Mouse (Mus musculus): ENCODE data around the gene Lhx2.

Lhx2 gene

DNA sequence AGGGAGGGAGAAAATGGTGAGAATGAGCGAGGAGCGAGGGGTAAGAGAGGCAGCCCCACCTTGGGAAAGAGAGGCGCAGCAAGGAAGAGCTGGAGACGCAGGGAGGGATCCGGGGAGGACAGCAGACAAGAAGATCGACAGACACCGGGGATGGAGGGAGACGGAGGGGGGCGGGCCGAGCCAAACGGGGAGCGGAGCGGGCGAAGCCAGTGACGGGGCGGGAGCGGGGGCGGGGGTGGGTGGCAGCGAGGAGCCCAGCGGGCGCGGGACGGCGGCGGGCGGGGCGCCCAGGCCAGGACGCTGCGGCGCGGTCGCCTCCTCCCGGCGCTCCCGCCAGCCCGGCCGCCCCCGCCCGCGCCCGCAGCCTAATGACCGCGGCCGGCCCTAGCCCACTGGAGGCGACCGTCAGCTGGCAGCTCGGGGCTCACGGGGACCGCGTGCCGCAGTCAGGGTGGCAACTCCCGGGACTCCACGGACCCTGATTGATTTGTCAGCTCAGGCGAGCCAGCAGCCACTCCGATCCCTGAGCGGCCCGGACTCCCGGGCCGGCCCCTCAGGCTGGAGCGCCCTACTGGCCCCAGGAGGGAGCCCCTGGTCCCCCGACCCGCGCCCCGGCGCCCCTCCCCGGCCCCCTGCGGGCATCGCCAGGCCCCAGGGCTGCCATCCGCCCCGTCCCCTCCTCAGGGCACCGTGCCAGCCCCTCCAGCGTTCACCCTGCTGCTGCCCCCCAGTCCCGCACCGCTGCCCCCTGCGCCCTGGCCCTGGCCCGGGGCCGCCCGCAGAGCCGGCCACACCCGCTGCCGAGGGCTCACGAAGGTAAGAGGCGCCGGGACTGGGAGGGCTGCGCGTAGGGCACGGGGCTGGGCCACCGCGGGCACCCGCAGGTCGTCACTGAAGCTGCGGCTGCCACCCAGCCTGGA lies at the start of gene Lhx2:
Gene Lhx2 (plus strand): TSS at position 292 of the 920 bp plus-strand sequence.
- no peak for DNase-seq (ENCODE audit: low spot score in 2 of 2)

DNA sequence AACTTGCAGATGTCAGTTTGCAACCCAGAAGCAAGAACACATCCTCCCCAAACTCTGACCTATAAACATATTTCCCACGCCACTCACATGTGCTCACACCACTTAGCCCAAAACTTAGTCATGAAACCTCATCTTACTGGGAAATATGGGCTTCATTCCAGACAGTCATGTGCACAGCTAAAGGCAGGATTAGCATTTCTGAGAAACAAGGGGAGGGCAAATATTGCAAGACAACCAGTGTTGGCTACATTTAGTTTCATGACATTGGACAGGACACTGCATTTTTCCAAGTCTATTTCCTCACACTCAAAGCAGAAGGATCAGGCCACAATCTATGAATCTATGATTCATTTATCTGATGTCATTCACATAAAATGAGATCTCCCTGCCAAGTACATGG lies 47.6 kb upstream of the Lhx2 start:
- DNase-seq (ENCODE audit: low spot score in 2 of 2) = no peak

DNA sequence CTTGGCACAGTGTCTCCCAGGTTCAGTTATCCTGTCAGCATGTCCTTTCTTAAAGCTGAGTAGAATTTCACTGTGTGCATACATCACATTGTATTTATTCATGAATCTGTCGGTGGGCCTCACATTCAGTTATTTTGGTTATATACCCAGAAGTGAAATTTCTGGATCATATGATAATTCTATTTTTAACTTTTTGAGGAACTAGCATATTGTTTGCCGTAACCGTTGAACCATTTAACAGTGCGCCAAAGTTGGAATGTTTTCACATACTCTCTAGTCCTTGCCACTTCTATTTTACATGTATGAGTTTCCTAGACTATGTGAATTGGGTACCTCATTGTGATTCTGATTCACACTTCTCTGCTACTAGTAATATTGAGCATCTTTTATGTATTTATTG lies 43.1 kb upstream of the Lhx2 start:
- no peak for DNase-seq (ENCODE audit: low spot score in 2 of 2)

DNA sequence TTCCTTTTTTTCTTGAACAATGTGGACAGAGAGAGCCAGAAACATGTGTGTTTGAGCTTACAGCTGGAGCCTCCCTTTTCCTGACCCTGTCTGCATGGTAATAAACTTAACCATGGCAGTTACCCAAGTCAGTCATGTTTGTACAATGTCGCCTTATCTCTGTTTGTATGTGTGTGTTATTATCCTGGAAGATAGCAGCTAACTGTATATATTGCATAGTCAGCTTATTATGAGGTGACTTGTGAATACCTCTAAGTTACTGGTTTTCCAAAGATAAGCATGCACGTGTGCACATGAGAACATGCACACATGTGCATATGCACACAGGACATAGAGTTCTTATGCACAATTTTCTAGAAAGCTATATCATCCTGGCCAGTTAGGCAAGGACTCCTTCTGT lies 38.1 kb upstream of the Lhx2 start:
- no peak for DNase-seq (ENCODE audit: low spot score in 2 of 2)

DNA sequence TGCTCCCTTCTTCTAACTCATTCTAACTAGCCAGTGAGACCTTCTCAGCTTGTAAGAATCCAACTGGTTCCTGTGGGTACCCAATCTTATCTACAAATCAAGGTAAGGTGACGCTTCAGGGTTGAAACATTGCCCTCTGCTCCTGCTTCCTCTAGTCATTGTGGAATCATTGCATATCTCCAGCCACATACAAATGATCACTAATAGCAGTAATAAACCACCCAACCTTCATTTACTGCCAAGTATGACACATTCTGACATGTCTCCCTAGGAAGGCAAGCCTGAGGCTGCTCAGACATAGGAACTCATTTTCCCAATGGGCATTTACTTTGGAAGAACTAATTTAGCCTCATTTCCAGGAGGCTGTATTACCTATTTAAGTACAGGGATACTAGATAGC lies 33.9 kb upstream of the Lhx2 start:
- no peak for DNase-seq (ENCODE audit: low spot score in 2 of 2)

DNA sequence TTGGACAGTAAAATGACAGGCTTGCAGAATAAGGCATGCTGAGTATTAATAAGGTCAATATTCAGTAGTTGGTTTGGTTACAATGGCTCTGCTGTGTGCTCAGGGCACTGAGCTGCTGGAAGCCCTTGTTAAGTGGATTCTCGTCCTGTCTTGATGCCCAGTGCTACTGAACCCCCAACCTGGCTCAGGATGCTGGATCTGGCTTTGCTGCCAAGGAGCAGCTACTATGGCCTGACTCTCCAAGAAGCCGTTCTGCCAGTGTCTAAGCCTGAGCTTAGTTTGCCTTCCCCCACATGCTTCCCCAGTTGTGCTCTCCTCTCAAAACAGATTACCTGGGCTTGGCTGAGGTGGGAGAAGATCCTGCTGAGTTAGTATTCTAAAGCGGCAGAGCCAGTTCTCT lies 26.2 kb upstream of the Lhx2 start:
- no peak for DNase-seq (ENCODE audit: low spot score in 2 of 2)

DNA sequence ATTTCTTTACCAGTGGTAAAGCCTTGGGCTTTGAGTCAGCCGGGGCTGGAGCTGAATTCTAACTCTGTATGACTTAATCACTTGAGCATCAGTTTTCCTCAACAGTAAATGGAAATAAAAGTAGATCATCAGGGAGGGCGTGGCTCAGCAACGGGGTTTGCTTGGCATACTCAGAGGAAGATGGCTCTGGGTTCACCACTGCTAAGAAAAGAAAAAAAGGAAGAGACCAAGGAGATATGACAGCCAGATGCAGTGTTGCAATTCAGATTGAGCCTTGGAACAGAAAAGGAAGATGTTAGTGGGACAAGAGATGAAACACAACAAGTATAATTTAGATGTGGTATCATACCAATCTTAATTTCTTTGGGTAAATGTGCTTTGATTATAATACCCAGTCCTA lies 25.7 kb upstream of the Lhx2 start:
- DNase-seq (ENCODE audit: low spot score in 2 of 2) = no peak

DNA sequence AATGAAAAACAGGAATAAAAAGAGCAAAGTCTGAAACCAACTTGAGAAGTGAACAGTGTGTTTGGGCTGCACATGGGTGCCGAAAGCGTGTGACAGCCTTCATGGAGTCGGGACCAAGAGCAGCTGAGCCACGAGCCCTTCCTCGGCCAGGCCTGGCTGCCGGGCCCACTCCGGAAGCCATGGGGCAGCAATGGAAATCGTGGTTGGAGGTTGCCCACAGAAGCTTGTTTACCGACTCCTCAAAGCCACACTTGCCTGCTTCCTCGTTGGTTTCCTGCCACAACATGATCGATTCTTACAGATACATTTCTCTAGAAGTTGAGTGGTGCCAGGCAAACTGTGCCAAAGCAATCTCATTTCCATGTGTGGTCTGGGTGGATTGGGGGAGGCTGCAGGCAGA lies 20.0 kb upstream of the Lhx2 start:
- no peak for DNase-seq (ENCODE audit: low spot score in 2 of 2)

DNA sequence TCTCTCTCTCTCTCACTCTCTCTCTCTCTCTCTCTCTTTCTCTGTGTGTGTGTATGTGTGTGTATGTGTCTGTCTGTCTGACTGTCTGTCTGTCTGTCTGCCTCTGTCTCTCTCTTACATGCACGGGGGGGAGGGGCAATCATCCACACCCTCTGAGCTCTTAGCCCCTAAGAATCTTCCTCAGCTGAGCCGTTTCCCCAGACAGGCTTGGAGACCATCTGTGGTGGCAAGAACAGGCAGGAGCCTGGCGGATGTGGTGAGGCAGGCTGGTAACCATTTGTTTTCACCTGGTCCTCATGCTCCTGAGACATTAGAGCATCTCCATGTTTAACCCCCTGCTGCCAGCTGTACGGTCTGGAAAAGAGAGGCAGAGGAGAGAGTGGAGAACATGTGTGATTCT lies 18.2 kb upstream of the Lhx2 start:
- DNase-seq (ENCODE audit: low spot score in 2 of 2) = no peak

DNA sequence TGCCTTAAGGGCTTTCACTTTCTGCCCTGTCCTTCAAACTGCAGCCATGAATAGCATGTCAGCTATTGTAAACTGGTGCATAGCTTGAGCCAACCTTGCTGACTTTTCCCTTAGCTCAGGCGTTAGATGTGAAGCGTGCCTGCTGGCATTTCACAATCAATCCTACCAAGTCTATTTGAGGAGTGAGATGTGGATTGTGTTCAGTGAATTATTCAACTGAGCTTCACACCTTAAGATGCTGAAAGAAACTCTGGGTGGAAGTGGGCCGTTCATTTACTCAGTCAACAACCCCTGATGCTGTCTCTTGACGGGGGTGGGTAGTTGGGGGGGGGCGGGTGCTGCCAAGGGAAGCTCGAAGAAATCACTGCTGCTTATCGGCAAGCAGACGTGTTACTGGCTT lies 15.7 kb upstream of the Lhx2 start:
- DNase-seq (ENCODE audit: low spot score in 2 of 2) = no peak

DNA sequence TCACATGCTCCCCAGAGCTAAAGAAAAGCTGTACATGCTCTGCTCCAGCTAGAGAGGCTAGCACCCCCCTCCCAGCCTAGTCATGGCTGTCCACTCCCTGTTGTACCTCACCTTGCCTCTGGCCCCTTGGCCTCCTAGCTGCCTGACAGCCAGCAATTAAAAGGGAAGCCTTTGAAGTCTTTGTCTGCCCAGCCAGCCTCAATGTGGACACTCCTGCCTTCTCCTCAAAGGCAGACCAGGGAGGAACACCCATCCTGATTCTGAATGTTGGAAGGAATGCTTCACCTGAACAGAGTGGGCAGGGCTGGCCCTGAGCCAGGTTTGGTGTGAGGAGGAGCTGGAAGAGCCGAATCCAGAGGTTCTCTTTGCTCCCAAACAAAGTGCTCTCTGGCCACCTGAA lies 12.4 kb upstream of the Lhx2 start:
- DNase-seq (ENCODE audit: low spot score in 2 of 2) = no peak

DNA sequence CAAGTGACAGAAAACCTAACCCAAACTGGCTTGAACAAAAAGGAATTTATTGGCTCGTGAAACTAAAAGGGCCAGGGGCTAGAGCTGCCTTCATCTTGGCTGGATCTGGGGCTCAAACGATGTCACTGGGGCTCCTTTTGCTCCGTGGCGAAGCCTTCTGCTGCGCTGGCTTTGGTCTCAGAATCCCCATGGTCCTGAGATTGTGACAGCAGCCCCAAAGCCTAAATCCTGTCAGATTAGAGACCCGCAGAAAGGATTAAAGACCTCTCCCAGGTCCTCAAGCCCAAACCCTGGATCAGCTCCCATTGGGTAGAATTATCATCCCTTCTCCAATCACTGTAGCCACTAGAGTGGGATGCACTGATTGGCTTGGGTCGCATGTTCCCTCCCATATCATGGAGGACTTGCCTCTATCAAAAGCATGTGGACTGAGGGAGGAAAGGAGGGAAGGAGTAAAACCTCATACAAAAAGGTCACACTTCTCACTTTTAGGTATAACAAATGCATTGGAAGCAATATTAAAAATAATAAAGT lies 5.4 kb upstream of the Lhx2 start:
- no peak for DNase-seq (ENCODE audit: low spot score in 2 of 2)

DNA sequence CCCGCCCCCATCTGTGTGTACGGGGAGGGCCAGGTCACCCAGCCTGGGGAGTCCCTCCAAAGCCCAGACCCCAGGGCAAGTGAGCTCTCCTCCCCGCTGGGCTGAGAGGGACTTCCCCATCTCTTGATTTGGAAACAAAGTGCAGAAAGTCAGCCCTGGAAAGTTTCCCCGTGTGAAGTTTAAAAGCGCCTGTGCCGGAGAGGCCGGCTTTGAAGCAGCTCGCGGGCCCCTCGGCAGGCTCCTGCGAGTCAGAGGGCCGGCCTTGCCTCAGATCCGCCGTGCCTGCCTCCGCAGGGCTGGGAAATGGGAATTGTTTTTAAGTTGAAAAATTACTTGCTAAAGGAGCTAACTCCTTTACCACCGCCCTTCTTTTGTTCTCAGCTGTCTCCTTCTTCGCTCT lies 2.5 kb upstream of the Lhx2 start:
- no peak for DNase-seq (ENCODE audit: low spot score in 2 of 2)

DNA sequence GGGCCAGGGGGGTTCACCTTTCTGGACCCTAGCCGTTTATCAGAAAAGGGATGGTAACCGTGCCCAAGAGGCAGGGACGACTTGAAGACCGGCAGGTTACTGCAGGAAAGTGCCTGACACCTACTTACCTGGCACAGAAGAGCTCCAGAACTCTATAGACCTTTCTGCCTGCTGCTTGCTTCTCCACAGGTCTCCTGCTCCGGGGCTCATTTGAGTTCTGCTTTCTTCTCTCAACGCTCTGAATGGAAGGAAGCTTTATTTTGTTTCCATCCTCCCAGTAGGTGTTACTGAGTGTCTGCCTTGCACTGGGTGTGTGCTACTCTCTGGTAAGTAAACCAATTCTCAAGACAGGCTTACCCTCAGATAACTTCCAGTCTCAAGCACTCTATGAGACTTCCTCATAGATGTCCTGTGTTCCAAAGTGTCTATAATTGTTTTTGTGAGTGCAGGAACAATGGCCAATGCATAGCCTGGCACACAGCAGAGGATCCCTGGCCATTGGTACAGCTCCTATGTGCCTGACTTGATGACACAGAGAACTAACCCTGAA lies 1.9 kb upstream of the Lhx2 start:
- DNase-seq (ENCODE audit: low spot score in 2 of 2) = no peak

DNA sequence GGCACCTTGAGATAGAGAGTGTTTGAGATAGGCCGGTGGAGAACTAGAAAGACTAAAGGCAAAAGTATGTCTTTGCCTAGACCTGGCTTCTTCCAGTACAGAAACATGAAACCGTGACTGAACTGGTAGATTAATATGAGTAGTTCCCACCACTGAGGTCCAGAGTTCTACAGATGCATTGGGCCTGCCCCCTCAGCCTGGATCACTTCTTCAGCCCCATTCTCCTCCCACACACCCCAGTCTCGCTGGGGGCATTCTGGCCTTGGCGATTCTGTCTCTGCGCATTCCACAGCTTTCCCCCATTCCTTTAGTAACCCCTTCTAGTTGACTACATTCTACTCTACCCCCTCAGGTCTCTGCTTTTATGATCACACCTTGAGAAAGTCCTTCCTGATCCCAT lies 1.4 kb upstream of the Lhx2 start:
- no peak for DNase-seq (ENCODE audit: low spot score in 2 of 2)

DNA sequence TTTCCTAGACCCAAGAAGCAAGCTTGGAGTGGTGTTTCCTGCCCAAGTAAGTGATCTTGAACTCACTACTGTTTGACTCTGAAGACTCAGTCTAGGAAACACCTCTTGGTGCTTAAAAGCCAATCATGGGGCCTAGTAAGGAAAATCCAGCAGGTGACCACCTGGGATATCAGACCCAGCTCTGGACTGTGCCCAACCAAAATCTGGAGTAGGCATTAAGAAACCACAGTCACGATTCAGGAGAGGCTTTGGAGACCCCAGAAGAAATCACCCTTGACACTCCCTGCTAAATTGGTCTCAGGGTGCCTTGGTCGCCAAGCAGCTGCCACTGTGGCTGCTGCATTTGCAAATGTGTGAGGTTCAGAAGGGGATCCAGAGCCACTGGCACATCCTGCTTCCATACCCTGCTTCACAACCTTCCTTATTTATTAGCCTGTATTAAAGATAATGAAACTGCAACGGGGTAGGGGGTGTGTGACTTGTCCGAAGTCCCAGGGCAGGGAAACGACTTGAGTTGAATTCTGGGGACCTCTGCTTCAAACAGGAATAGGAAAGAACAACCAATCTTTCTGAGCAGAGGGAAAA lies 641 bp upstream of the Lhx2 start:
- DNase-seq (ENCODE audit: low spot score in 2 of 2) = no peak

DNA sequence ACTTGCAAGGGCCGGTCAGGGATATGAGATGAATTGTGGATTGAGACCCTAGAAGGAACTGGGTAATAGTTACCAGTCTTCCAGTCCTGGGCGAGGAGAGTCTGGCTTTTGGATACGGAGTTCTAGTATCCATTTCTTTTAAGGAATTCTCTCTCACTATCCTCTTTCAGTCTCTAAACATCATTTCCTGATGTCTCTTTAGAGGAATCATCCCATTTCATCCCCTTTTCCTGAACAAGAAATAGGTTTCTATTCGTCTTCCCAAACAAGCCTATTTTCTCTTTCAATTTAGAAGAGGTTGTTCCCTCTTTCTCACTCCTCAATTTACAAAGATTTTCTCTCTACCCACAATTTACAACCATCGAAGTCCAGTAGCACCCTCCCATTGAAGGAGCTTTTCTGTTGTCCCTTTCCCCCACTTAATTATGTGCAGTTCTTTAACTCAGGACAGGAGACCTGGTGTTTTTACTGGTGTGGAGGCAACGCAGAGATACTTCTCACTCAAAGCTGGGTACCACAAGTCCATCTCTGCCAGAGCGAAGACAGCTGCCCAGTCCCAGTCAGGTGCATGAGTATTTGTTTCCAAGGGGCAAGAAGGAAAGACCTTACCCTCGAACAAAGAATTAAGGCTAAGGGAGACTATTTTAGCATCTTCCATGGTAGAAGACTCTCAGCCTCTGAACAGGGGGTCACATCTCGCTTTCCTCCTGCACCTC lies 987 bp downstream of the Lhx2 start:
- DNase-seq (ENCODE audit: low spot score in 2 of 2) = no peak

DNA sequence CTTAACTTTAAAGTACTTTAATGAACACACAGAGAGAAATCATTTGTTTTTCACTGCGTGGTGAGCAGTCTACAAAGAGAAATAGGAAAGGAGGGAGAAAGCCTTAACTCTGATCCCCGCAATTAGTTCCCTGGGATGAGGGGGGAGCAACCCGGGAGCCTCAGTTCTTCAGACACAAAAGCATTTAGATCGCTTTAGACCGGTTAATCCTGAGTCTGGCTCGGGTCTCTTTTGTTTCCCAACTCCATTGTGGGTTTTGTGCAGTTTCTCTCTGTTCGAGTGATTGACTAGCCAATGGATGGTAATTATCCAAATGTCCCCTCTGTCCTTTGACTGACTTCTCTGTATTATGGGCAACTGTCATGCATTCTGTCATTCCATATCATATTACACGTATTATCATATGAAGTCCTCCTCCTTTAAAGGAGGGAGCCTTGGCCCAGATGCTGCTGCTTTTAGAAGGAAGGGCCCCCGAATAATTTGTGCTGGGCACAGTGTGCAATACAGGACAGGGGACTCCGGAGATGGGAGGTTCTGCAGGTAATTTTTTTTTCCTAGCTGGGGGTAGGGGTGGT lies 1.6 kb downstream of the Lhx2 start:
- DNase-seq (ENCODE audit: low spot score in 2 of 2) = no peak

DNA sequence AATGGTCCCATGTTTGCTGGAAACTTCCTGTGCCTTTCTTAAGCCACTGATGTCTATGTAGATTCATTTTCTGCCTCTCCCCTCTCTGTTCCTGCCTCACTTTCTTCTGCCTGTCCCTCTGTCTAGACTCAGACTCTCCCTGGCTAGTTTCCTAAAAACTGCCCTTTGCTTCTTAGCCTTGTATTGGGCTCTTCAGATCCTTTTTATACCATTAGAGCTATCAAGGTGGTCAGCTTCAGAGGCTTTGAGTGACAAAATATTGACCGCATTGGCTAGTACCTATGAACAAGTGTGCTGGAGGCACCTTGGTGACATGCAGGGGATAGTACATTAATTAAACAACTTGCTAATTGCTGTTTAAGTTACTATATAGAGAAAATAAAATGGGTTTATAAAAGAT lies 4.5 kb downstream of the Lhx2 start:
- no peak for DNase-seq (ENCODE audit: low spot score in 2 of 2)

DNA sequence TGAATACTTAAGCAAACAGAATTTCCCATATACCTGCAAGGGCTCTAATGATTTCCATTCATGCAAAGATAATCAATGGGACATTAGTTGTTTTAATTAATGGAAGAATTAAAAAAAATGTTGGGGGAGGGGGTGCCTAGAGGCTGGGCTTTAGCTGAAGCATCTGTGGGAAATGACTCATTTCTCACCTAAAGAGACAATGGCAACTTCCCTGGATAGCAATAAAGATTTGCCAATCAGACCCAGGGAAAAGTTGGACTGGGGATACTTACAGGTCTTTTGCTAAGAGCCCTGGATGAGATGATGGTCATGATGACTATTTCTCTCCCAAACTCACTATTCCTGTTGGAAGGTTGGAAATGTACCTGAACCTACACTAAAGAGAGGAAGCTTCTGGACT lies 5.6 kb downstream of the Lhx2 start:
- DNase-seq (ENCODE audit: low spot score in 2 of 2) = no peak

DNA sequence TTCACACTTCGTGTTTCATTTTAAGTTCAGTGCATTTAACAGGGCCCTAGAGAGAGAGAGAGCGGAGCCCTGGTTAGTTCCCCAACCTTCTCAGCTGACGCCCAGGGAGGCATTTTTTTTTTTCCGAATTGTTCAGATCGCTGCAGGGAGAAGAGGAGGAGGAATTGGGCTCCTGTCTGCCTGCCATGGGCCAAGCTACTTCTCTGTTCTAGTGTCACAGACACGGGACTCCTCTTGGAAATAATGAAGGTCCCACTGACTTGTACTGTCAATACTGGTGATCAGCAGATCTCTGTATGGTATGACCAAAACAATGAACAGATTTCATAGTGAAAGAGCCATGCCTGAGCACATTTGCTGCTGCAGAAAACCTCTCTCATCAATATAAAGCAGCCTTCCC lies 7.3 kb downstream of the Lhx2 start:
- no peak for DNase-seq (ENCODE audit: low spot score in 2 of 2)

Data from spleen, postnatal 14 days (tissue).